Mouse (Mus musculus): Measurements from ENCODE around the gene Ascl5. TPM values are rescaled to one million over a fixed set of nuclear protein-coding genes. Genes with fewer than 3 reads are reported as not detected.

Gene Ascl5
- polyA plus RNA-seq, 1 experiment, result not detected

GRCm38 (mm10) chr1:136061790-136062141, 11.2 kb downstream of the Ascl5 start:
- no peak for TF ChIP-seq POLR2A (IDR thresholded peaks at IDR 0.05; ENCODE audit: insufficient read depth, low read depth, low read length)
- TF ChIP-seq CTCF (IDR thresholded peaks at IDR 0.05; ENCODE audit: insufficient read depth, low read depth, low read length), result no peak
- no peak overlapping the region for H3K4me3 ChIP-seq (ENCODE audit: insufficient read depth, low read depth, low read length)
- WGBS, result 52% methylated on average over 7 of the region's 7 CpGs
- peaks cover 24% of the 10 kb centered on the region for H3K4me1 ChIP-seq (ENCODE audit: control insufficient read depth, insufficient read depth, low read length)
- H3K27ac ChIP-seq (ENCODE audit: insufficient read depth, low read depth, low read length), result no peak overlapping the region

DNA sequence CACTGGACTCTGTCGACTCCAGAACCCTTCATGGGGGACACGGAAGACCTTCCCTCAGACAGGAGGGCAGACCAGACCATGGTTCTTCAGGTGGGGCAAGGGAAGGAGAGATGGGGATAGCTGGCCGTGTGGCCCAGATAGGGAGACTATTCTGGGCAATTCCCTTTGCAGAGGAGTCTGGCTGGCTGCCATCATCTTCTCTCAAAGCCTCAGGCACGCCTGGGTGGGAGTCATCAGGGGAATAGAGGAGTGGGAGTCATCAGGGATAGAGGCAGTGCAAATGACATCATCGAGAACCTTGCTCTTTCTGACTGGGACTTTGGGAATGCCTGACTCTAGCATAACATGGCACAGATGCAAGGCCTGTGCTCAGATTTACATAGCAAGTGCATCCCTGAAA, 13.4 kb downstream of the Ascl5 start:
- H3K27ac ChIP-seq (ENCODE audit: insufficient read depth, low read depth, low read length), result no peak overlapping the region
- WGBS, result 46% methylated on average over 5 of the region's 5 CpGs
- H3K4me1 ChIP-seq (ENCODE audit: control insufficient read depth, insufficient read depth, low read length), result peaks cover 20% of the 10 kb centered on the region
- H3K4me3 ChIP-seq (ENCODE audit: insufficient read depth, low read depth, low read length), result no peak overlapping the region
- TF ChIP-seq CTCF (IDR thresholded peaks at IDR 0.05; ENCODE audit: insufficient read depth, low read depth, low read length) (no peak), POLR2A (IDR thresholded peaks at IDR 0.05; ENCODE audit: insufficient read depth, low read depth, low read length) (no peak)

GRCm38 (mm10) chr1:136066621-136067020, 16.0 kb downstream of the Ascl5 start:
- WGBS, result 72% methylated on average over 1 of the region's 1 CpGs
- Histone ChIP-seq H3K27ac (ENCODE audit: insufficient read depth, low read depth, low read length) (no peak overlapping the region), H3K4me1 (ENCODE audit: control insufficient read depth, insufficient read depth, low read length) (peaks cover 16% of the 10 kb centered on the region), H3K4me3 (ENCODE audit: insufficient read depth, low read depth, low read length) (no peak overlapping the region)
- TF ChIP-seq CTCF (IDR thresholded peaks at IDR 0.05; ENCODE audit: insufficient read depth, low read depth, low read length) (no peak), POLR2A (IDR thresholded peaks at IDR 0.05; ENCODE audit: insufficient read depth, low read depth, low read length) (no peak)

DNA sequence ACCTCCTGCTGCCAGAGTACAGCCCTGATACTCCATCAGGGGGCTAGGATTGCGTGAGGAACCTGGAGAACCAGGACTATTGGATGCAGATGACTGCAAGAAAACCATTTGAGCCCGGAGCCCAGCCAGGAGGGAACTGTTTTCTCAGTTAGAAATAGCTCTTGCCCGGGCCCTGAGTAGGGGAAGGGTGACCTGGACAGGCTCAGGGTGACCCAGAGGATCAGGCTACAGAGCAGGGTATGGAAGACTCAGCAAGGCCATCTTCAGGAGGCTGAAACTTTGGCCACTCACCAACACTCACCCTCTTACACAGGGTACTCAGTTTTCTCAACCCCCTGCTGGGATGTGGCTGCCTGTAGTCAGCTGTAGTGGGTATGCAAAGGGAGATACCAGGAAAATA, 17.0 kb downstream of the Ascl5 start:
- H3K4me3 ChIP-seq (ENCODE audit: insufficient read depth, low read depth, low read length), result no peak overlapping the region
- 86% methylated on average over 3 of the region's 3 CpGs for WGBS
- H3K27ac ChIP-seq (ENCODE audit: insufficient read depth, low read depth, low read length), result no peak overlapping the region
- TF ChIP-seq POLR2A (IDR thresholded peaks at IDR 0.05; ENCODE audit: insufficient read depth, low read depth, low read length) (no peak), CTCF (IDR thresholded peaks at IDR 0.05; ENCODE audit: insufficient read depth, low read depth, low read length) (no peak)
- H3K4me1 ChIP-seq (ENCODE audit: control insufficient read depth, insufficient read depth, low read length), result peaks cover 17% of the 10 kb centered on the region

GRCm38 (mm10) chr1:136076086-136076485, 25.5 kb downstream of the Ascl5 start:
- Histone ChIP-seq H3K27ac (ENCODE audit: insufficient read depth, low read depth, low read length) (no peak overlapping the region), H3K4me3 (ENCODE audit: insufficient read depth, low read depth, low read length) (no peak overlapping the region), H3K4me1 (ENCODE audit: control insufficient read depth, insufficient read depth, low read length) (0 out of 2 replicates have a peak, but pooled peaks cover 9% of the 10 kb centered on the region)
- WGBS, result 10% methylated on average over 3 of the region's 3 CpGs
- TF ChIP-seq CTCF (IDR thresholded peaks at IDR 0.05; ENCODE audit: insufficient read depth, low read depth, low read length) (peak; percentile 62), POLR2A (IDR thresholded peaks at IDR 0.05; ENCODE audit: insufficient read depth, low read depth, low read length) (no peak)

- WGBS, result 59% methylated on average over 4 of the region's 4 CpGs
These were observed 27.1 kb downstream of the Ascl5 start for GRCm38 (mm10) chr1:136077656-136078055.

DNA sequence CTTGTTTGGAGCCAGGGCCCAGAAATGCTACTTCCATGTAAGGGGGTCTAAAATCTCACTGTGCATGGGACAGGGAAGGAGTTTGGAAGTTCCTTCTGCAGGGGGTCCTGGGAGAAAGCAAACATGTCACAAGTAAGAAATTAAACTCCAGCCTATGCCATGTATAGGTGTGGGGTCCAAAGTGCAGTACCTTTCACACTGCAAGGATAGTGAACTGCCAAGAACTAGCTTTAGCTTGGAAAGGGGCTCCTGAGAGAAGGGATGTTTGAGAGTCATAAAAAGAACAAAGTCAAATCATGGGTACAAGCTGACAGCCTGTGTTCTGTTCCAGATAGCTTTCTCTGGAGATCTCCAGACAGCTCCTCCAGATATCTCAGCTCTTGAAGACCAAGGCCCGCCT, 30.6 kb downstream of the Ascl5 start:
- Histone ChIP-seq H3K27ac (ENCODE audit: insufficient read depth, low read depth, low read length) (no peak overlapping the region), H3K4me3 (ENCODE audit: insufficient read depth, low read depth, low read length) (no peak overlapping the region), H3K4me1 (ENCODE audit: control insufficient read depth, insufficient read depth, low read length) (0 out of 2 replicates have a peak, but pooled peaks cover 4% of the 10 kb centered on the region)
- 93% methylated on average over 1 of the region's 1 CpGs for WGBS
- no peak for TF ChIP-seq CTCF (IDR thresholded peaks at IDR 0.05; ENCODE audit: insufficient read depth, low read depth, low read length)
- no peak for TF ChIP-seq POLR2A (IDR thresholded peaks at IDR 0.05; ENCODE audit: insufficient read depth, low read depth, low read length)

More at GRCm38 (mm10) chr1:136077656-136078055, 27.1 kb downstream of the Ascl5 start:
- Histone ChIP-seq H3K27ac (ENCODE audit: insufficient read depth, low read depth, low read length) (no peak overlapping the region), H3K4me3 (ENCODE audit: insufficient read depth, low read depth, low read length) (no peak overlapping the region), H3K4me1 (ENCODE audit: control insufficient read depth, insufficient read depth, low read length) (0 out of 2 replicates have a peak, but pooled peaks cover 4% of the 10 kb centered on the region)
- TF ChIP-seq POLR2A (IDR thresholded peaks at IDR 0.05; ENCODE audit: insufficient read depth, low read depth, low read length) (no peak), CTCF (IDR thresholded peaks at IDR 0.05; ENCODE audit: insufficient read depth, low read depth, low read length) (no peak)

- peaks cover 5% of the 10 kb centered on the region; the same call in 1 of the 2 replicates for H3K4me1 ChIP-seq (ENCODE audit: control insufficient read depth, insufficient read depth, low read length)
- WGBS, result 87% methylated on average over 3 of the region's 3 CpGs
- no peak overlapping the region for H3K4me3 ChIP-seq (ENCODE audit: insufficient read depth, low read depth, low read length)
- no peak for TF ChIP-seq POLR2A (IDR thresholded peaks at IDR 0.05; ENCODE audit: insufficient read depth, low read depth, low read length)
- TF ChIP-seq CTCF (IDR thresholded peaks at IDR 0.05; ENCODE audit: insufficient read depth, low read depth, low read length), result no peak
- H3K27ac ChIP-seq (ENCODE audit: insufficient read depth, low read depth, low read length), result no peak overlapping the region
These were observed 35.5 kb downstream of the Ascl5 start for GRCm38 (mm10) chr1:136085988-136086685.

DNA sequence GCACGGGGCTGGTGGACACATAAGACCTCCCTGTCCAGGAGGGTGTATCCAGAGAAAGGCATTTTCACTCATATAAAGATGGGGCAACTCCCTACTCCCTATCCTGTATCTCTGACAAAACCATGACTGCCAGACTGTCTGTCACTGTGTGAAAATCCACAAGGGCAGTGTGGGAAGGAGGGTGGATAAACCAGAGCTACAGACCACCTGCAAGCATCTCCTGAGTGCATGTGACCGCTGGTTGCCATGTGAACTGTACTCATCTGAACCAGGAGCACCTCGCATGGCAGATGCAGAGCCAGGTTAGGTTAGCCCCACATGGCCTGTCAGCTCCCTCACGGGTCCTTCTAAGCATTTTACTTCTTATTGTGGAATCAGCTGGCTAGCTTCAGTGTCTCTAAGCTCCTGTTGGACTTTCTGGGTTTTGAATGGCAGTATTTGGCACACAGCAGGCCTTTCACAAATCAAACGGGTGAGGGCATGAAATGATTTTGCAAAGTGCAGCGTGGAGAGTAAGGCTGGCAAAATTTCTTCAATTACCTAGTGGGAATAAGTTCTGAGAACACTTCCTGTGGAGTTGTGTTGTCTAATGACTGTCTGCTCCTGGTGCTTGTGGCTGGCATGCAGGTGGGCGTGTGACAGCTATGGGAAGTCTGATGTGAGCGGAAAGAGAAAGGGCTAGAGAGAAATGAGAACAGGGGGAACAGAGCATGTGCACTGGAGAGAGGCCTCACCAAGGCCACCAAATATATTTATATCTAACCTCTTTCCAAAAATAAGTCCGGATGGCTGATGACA, 39.0 kb downstream of the Ascl5 start:
- no peak overlapping the region for H3K4me3 ChIP-seq (ENCODE audit: insufficient read depth, low read depth, low read length)
- WGBS, result 47% methylated on average over 9 of the region's 9 CpGs

More for the DNA sequence above, 39.0 kb downstream of the Ascl5 start:
- H3K27ac ChIP-seq (ENCODE audit: insufficient read depth, low read depth, low read length), result no peak overlapping the region
- peaks cover 5% of the 10 kb centered on the region; the same call in 1 of the 2 replicates for H3K4me1 ChIP-seq (ENCODE audit: control insufficient read depth, insufficient read depth, low read length)
- TF ChIP-seq POLR2A (IDR thresholded peaks at IDR 0.05; ENCODE audit: insufficient read depth, low read depth, low read length) (no peak), CTCF (IDR thresholded peaks at IDR 0.05; ENCODE audit: insufficient read depth, low read depth, low read length) (no peak)

All from olfactory bulb, adult 2 months (tissue).